Comparison of ENCODE assay signal across 8 mouse cellular contexts in the genomic region with DNA sequence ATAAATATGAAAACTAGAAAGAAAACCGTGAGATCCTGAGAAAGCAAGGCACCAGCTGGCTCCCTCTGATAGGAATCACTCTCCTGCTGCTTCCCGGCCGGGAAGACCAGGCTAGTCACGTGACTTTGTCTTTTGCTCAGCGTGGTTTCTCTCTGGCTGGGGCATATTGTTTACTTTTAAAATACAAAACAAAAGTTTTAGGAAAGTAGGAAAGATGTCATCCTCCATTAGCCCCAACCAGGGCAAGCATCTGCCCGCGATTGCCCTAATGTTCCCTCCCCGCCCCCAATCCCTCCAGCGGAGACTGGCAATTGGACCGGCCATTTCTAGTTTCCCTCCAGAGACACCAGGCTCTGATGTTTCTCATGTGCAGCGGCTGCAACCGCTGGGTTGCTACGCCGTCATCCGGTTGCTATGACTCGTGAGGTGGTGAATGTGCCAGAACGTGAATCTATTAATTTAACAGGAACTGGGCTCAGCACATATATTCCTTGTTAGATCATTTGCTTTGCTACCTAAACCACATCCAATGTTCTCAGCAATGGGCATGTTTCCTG. TPM values are rescaled to one million over a fixed set of nuclear protein-coding genes. Genes with fewer than 3 reads are reported as not detected.
A peak's percentile ranks its signal among the peaks of the same experiment; 100 is the strongest.
DNase-seq lines count a peak whose midpoint lies in the region; ATAC-seq and TF ChIP-seq lines count a peak whose summit lies in the region.

No protein-coding gene starts in this region.

- peak overlapping the region; percentile 23 for H3K4me3 ChIP-seq in hindbrain, postnatal 0 days (ENCODE audit: low read length)
- H3K4me3 ChIP-seq in limb, embryonic 12.5 days (replicated peaks) = peak overlapping the region; percentile 36
- peak overlapping the region; percentile 28; the same call in 1 of the 2 replicates for H3K4me3 ChIP-seq in midbrain, embryonic 11.5 days (ENCODE audit: low read depth, low read length)

- H3K4me1 ChIP-seq in hindbrain, postnatal 0 days (ENCODE audit: insufficient read depth, low read length) = peaks cover 8% of the 10 kb centered on the region
- peaks cover 19% of the 10 kb centered on the region for H3K4me1 ChIP-seq in limb, embryonic 12.5 days (replicated peaks)
- H3K4me1 ChIP-seq in midbrain, embryonic 11.5 days (ENCODE audit: control insufficient read depth, insufficient read depth, low read length) = peaks cover 10% of the 10 kb centered on the region

- under 1% methylated on average over 17 of the region's 17 CpGs for WGBS in hindbrain, postnatal 0 days
- WGBS in limb, embryonic 12.5 days = 2% methylated on average over 17 of the region's 17 CpGs
- 2% methylated on average over 17 of the region's 17 CpGs for WGBS in midbrain, embryonic 11.5 days

- H3K36me3 ChIP-seq in hindbrain, postnatal 0 days (ENCODE audit: insufficient read depth, low read length) = no peaks in the 10 kb centered on the region
- no peaks in the 10 kb centered on the region for H3K36me3 ChIP-seq in limb, embryonic 12.5 days
- H3K36me3 ChIP-seq in midbrain, embryonic 11.5 days (ENCODE audit: control insufficient read depth, insufficient read depth, low read length) = no peaks in the 10 kb centered on the region

- no peak overlapping the region for H3K27ac ChIP-seq in hindbrain, postnatal 0 days
- no peak overlapping the region for H3K27ac ChIP-seq in limb, embryonic 12.5 days
- no peak overlapping the region for H3K27ac ChIP-seq in midbrain, embryonic 11.5 days (ENCODE audit: low read depth, low read length)

- H3K4me2 ChIP-seq in hindbrain, postnatal 0 days (ENCODE audit: low read depth, low read length) = peak overlapping the region; percentile 58
- peak overlapping the region; percentile 62 for H3K4me2 ChIP-seq in limb, embryonic 12.5 days
- H3K4me2 ChIP-seq in midbrain, embryonic 11.5 days = peak overlapping the region; percentile 50

- ATAC-seq in hindbrain, postnatal 0 days = peak; percentile 70
- ATAC-seq in limb, embryonic 12.5 days (ENCODE audit: insufficient number of reproducible peaks, insufficient read depth, low FRiP score, low TSS enrichment, low read depth) = no peak
- peak; percentile 43; the same call in 1 of the 2 replicates for ATAC-seq in midbrain, embryonic 11.5 days (ENCODE audit: low FRiP score)

- peak; percentile 42 to 47 for DNase-seq in right cerebral cortex, adult 2 months (ENCODE audit: low spot score in 2 of 2)
- no peak for DNase-seq in right cerebral cortex, postnatal 25 days
- DNase-seq in c-Kit-positive CD71-positive TER-119-positive erythroid progenitor cells, embryonic 14.5 days (ENCODE audit: low spot score) = peak; percentile 40
- DNase-seq in gastrocnemius, postnatal 10 days = peak; percentile 43
- peak; percentile 69 for DNase-seq in hindbrain, postnatal 0 days (ENCODE audit: low spot score)
- peak; percentile 93 for DNase-seq in midbrain, embryonic 11.5 days (ENCODE audit: low spot score, missing footprints)
- DNase-seq in spleen, postnatal 4 days (ENCODE audit: low spot score in 2 of 2) = peak; percentile 39 to 73

- TF ChIP-seq CTCF in hindbrain, postnatal 0 days (IDR thresholded peaks at IDR 0.05; ENCODE audit: low read depth) = no peak

- no peaks in the 10 kb centered on the region for H3K9me3 ChIP-seq in hindbrain, postnatal 0 days (ENCODE audit: low read length)
- H3K9me3 ChIP-seq in limb, embryonic 12.5 days = no peaks in the 10 kb centered on the region
- no peaks in the 10 kb centered on the region for H3K9me3 ChIP-seq in midbrain, embryonic 11.5 days (ENCODE audit: control insufficient read depth, low read length)

- H3K9ac ChIP-seq in hindbrain, postnatal 0 days (replicated peaks; ENCODE audit: low read length) = 0 out of 2 replicates have a peak overlapping the region, but pooled peaks have one; percentile 24
- peak overlapping the region; percentile 40; the same call in 1 of the 2 replicates for H3K9ac ChIP-seq in limb, embryonic 12.5 days (replicated peaks)
- H3K9ac ChIP-seq in midbrain, embryonic 11.5 days (ENCODE audit: low read length) = peak overlapping the region; percentile 53

- no peaks in the 10 kb centered on the region for H3K27me3 ChIP-seq in hindbrain, postnatal 0 days (ENCODE audit: insufficient read depth, low read length)
- H3K27me3 ChIP-seq in limb, embryonic 12.5 days = peaks cover 10% of the 10 kb centered on the region; the same call in 1 of the 2 replicates
- H3K27me3 ChIP-seq in midbrain, embryonic 11.5 days (ENCODE audit: control insufficient read depth, insufficient read depth, low read length) = no peaks in the 10 kb centered on the region

RNA-seq across cellular contexts. Expression of a gene that starts 3.8 kb away (rescaled TPM):
- total RNA-seq in gastrocnemius, postnatal 10 days (2021) = 10 to 100 TPM; 15.6 to 18.5 TPM
- total RNA-seq in hindbrain, postnatal 0 days (2014; rRNA removed) = 9.3 and 11.5 TPM in 2 replicates
- 2.7 and 3.0 TPM in 2 replicates for polyA plus RNA-seq in hindbrain, postnatal 0 days (2015; fragmentation: Nextera tagmentation; extraction: Ambion mirVana)
- 7.0 and 8.6 TPM in 2 replicates for polyA plus RNA-seq in limb, embryonic 12.5 days (2016; fragmentation: Nextera tagmentation; extraction: Ambion mirVana)
- 3.4 and 3.9 TPM in 2 replicates for polyA plus RNA-seq in midbrain, embryonic 11.5 days (2014; fragmentation: Nextera tagmentation; extraction: Ambion mirVana)
